Mouse (Mus musculus): ENCODE measurements around the gene Cacna2d4.

DNA sequence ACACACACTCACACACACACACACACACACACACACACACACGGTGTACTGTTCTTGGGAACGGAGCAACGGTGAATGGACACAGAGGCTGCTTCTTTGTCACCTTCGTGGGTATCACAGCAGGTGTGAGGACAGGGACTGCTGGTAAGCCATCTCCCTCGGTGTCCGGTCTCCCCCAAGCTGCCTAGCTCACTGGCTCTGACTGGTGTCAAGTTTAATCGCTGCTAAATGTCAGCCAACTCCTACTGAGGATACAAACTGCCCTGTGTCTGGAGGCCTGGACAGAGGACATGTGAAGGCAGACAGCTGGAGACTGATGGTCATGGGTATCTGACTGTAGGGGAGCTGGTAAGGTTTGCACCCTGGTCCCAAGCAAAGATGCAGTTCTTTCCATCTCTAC is 3.9 kb downstream of the Cacna2d4 start:
- TF ChIP-seq CTCF (IDR thresholded peaks at IDR 0.05; ENCODE audit: low read depth, low read length) (no peak), POLR2A (IDR thresholded peaks at IDR 0.05; ENCODE audit: insufficient read depth, low read length) (no peak), EP300 (IDR thresholded peaks at IDR 0.05; ENCODE audit: insufficient read depth, low read depth, low read length) (no peak)
